Mouse (Mus musculus): ENCODE data around the gene Gm14781. TPM values are rescaled to one million over a fixed set of nuclear protein-coding genes. Genes with fewer than 3 reads are reported as not detected.
"Not testable (repeated sequence)": the region's sequence is repeated elsewhere in the genome, so short reads cannot be mapped to it uniquely, and the experiment has no call there.

Gene Gm14781
- polyA plus RNA-seq (2015; fragmentation: Nextera tagmentation; extraction: Ambion mirVana) = not detected in 2 replicates

- not testable (repeated sequence) for H3K4me2 ChIP-seq; H3K4me1 ChIP-seq (replicated peaks); H3K4me3 ChIP-seq (replicated peaks); H3K27me3 ChIP-seq; H3K9ac ChIP-seq; H3K27ac ChIP-seq (replicated peaks); H3K9me3 ChIP-seq (replicated peaks); H3K36me3 ChIP-seq (replicated peaks); ATAC-seq (ENCODE audit: insufficient read depth)
- WGBS (ENCODE audit: insufficient replicate concordance) = 50% methylated on average over 1 of the region's 1 CpGs
Measured at GRCm38 (mm10) chrX:91631894-91632293, at the start of gene Gm14781. Gm14781 (plus strand) TSS chrX:91632194.

DNA sequence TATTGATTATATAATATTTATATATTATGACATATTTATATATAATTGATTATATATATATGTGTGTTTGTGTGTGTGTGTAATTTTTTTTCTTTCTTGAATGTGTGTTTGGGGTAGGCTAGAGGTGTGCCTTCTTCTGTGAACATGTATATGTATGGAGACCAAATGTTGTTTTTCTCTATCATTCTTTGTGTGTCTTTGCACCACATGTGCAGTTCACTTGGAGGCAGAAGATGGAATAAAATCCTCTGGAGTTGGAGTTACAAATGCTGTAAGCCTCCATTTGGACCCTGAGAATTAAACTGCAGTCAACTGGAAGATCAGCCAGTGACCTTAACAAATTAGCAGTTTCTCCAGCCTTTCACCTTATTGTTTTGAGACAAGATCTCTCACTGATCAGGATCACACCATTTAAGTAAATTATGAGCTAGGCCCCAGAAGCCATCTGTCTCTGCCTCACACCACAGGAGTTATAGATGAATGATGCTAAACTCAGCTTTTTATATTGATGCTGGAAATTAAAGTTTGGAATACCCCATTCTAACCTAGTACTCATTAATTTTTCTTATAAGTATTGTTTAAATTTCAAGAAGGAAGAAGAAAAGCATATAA lies 23.1 kb downstream of the Gm14781 start:
- not testable (repeated sequence) for H3K27ac ChIP-seq (replicated peaks); H3K4me2 ChIP-seq; H3K27me3 ChIP-seq; H3K9ac ChIP-seq; H3K4me3 ChIP-seq (replicated peaks); H3K36me3 ChIP-seq (replicated peaks); H3K9me3 ChIP-seq (replicated peaks); H3K4me1 ChIP-seq (replicated peaks); ATAC-seq (ENCODE audit: insufficient read depth)

Other genes with a start within 250 kb of the Gm14781 start
- not detected in 2 replicates for gene Gm5072, start 239.7 kb upstream of the Gm14781 start, polyA plus RNA-seq (2015; fragmentation: Nextera tagmentation; extraction: Ambion mirVana)
- not detected in 2 replicates for gene Gm8914, start 152.1 kb upstream of the Gm14781 start, polyA plus RNA-seq (2015; fragmentation: Nextera tagmentation; extraction: Ambion mirVana)
- gene 1700084M14Rik, start 56.3 kb upstream of the Gm14781 start, polyA plus RNA-seq (2015; fragmentation: Nextera tagmentation; extraction: Ambion mirVana) = not detected in 2 replicates
- gene Mageb5, start 150.8 kb downstream of the Gm14781 start, polyA plus RNA-seq (2015; fragmentation: Nextera tagmentation; extraction: Ambion mirVana) = not detected in 2 replicates

Measured in liver, embryonic 15.5 days (tissue).